Comparison of ENCODE assay signal across 11 mouse cellular contexts in genomic region chr3:79324697-79325526, GRCm38 (mm10). TPM values are rescaled to one million over a fixed set of nuclear protein-coding genes. Genes with fewer than 3 reads are reported as not detected.
A peak's percentile ranks its signal among the peaks of the same experiment; 100 is the strongest.
DNase-seq lines count a peak whose midpoint lies in the region; ATAC-seq and TF ChIP-seq lines count a peak whose summit lies in the region.
"Had no signal": no experiment of that assay in that cellular context is flagged by ENCODE, and none has a peak within 500 bp of the region (broad histone marks: within the 10 kb centered on the region; RNA-seq: fewer than 3 reads in every experiment).

No protein-coding gene starts in this region.

- no peaks in the 10 kb centered on the region for H3K27me3 ChIP-seq in forebrain, embryonic 13.5 days
- H3K27me3 ChIP-seq in forebrain, embryonic 11.5 days (ENCODE audit: control insufficient read depth, insufficient read depth, low read length), result no peaks in the 10 kb centered on the region
- H3K27me3 ChIP-seq in lung, postnatal 0 days (replicated peaks; ENCODE audit: insufficient read depth, low read length), result no peaks in the 10 kb centered on the region
- no peaks in the 10 kb centered on the region for H3K27me3 ChIP-seq in hindbrain, postnatal 0 days (ENCODE audit: insufficient read depth, low read length)
- H3K27me3 ChIP-seq in stomach, embryonic 15.5 days (replicated peaks), result no peaks in the 10 kb centered on the region
- H3K27me3 ChIP-seq in liver, embryonic 11.5 days (replicated peaks; ENCODE audit: control insufficient read depth, insufficient read depth, low read length), result no peaks in the 10 kb centered on the region

- H3K36me3 ChIP-seq in forebrain, embryonic 13.5 days (ENCODE audit: poor library complexity, severe bottlenecking), result no peaks in the 10 kb centered on the region
- H3K36me3 ChIP-seq in forebrain, embryonic 11.5 days (ENCODE audit: control insufficient read depth, insufficient read depth, low read length), result no peaks in the 10 kb centered on the region
- no peaks in the 10 kb centered on the region for H3K36me3 ChIP-seq in lung, postnatal 0 days (ENCODE audit: insufficient read depth, low read length)
- H3K36me3 ChIP-seq in hindbrain, postnatal 0 days (ENCODE audit: insufficient read depth, low read length), result no peaks in the 10 kb centered on the region
- H3K36me3 ChIP-seq in stomach, embryonic 15.5 days, result no peaks in the 10 kb centered on the region
- no peaks in the 10 kb centered on the region for H3K36me3 ChIP-seq in liver, embryonic 11.5 days (ENCODE audit: control insufficient read depth, insufficient read depth, low read length)
- H3K36me3 ChIP-seq: liver, embryonic 12.5 days had no signal

- ATAC-seq in forebrain, embryonic 13.5 days, result peak; percentile 54
- no peak for ATAC-seq in forebrain, embryonic 11.5 days (replicated peaks; ENCODE audit: low FRiP score)
- no peak for ATAC-seq in lung, postnatal 0 days
- ATAC-seq in hindbrain, postnatal 0 days, result no peak
- ATAC-seq in stomach, embryonic 15.5 days (ENCODE audit: insufficient read depth, low FRiP score, low read depth), result no peak
- no peak for ATAC-seq in liver, embryonic 11.5 days (replicated peaks; ENCODE audit: low FRiP score)
- ATAC-seq: liver, embryonic 12.5 days had no signal

- H3K4me2 ChIP-seq in forebrain, embryonic 13.5 days, result peak overlapping the region; percentile 42
- no peak overlapping the region for H3K4me2 ChIP-seq in forebrain, embryonic 11.5 days (ENCODE audit: low read depth, low read length, severe bottlenecking)
- H3K4me2 ChIP-seq in lung, postnatal 0 days (replicated peaks; ENCODE audit: low read depth, low read length), result peak overlapping the region; percentile 8
- H3K4me2 ChIP-seq in hindbrain, postnatal 0 days (ENCODE audit: low read depth, low read length), result 0 out of 2 replicates have a peak overlapping the region, but pooled peaks have one; percentile 10
- peak overlapping the region; percentile 39 for H3K4me2 ChIP-seq in stomach, embryonic 15.5 days
- H3K4me2 ChIP-seq in liver, embryonic 11.5 days, result no peak overlapping the region
- H3K4me2 ChIP-seq: liver, embryonic 12.5 days had no signal

- no peak overlapping the region for H3K9ac ChIP-seq in forebrain, embryonic 13.5 days
- no peak overlapping the region for H3K9ac ChIP-seq in forebrain, embryonic 11.5 days (ENCODE audit: low read length)
- H3K9ac ChIP-seq in lung, postnatal 0 days (replicated peaks; ENCODE audit: low read depth), result no peak overlapping the region
- H3K9ac ChIP-seq in hindbrain, postnatal 0 days (replicated peaks; ENCODE audit: low read length), result no peak overlapping the region
- no peak overlapping the region for H3K9ac ChIP-seq in stomach, embryonic 15.5 days
- no peak overlapping the region for H3K9ac ChIP-seq in liver, embryonic 11.5 days (ENCODE audit: low read depth, low read length)
- H3K9ac ChIP-seq: liver, embryonic 12.5 days had no signal

- H3K4me1 ChIP-seq in forebrain, embryonic 13.5 days, result peaks cover 24% of the 10 kb centered on the region
- peaks cover 3% of the 10 kb centered on the region; the same call in 1 of the 2 replicates for H3K4me1 ChIP-seq in forebrain, embryonic 11.5 days (replicated peaks; ENCODE audit: control insufficient read depth, insufficient read depth, low read length)
- 0 out of 2 replicates have a peak, but pooled peaks cover 4% of the 10 kb centered on the region for H3K4me1 ChIP-seq in lung, postnatal 0 days (ENCODE audit: insufficient read depth, low read depth, low read length)
- H3K4me1 ChIP-seq in hindbrain, postnatal 0 days (ENCODE audit: insufficient read depth, low read length), result peaks cover 4% of the 10 kb centered on the region; the same call in 1 of the 2 replicates
- peaks cover 8% of the 10 kb centered on the region; the same call in 1 of the 2 replicates for H3K4me1 ChIP-seq in stomach, embryonic 15.5 days
- H3K4me1 ChIP-seq in liver, embryonic 11.5 days (replicated peaks; ENCODE audit: control insufficient read depth, insufficient read depth, low read length), result no peaks in the 10 kb centered on the region
- H3K4me1 ChIP-seq: liver, embryonic 12.5 days had no signal

- no peak overlapping the region for H3K27ac ChIP-seq in forebrain, embryonic 13.5 days
- no peak overlapping the region for H3K27ac ChIP-seq in forebrain, embryonic 11.5 days (ENCODE audit: low read depth, low read length)
- no peak overlapping the region for H3K27ac ChIP-seq in lung, postnatal 0 days (ENCODE audit: low read length)
- no peak overlapping the region for H3K27ac ChIP-seq in hindbrain, postnatal 0 days
- H3K27ac ChIP-seq in stomach, embryonic 15.5 days, result peak overlapping the region; percentile 54
- H3K27ac ChIP-seq in liver, embryonic 11.5 days (ENCODE audit: low read depth, low read length), result no peak overlapping the region
- H3K27ac ChIP-seq: liver, embryonic 12.5 days had no signal

- no peak overlapping the region for H3K4me3 ChIP-seq in forebrain, embryonic 13.5 days
- no peak overlapping the region for H3K4me3 ChIP-seq in forebrain, embryonic 11.5 days (ENCODE audit: low read depth, low read length)
- H3K4me3 ChIP-seq in lung, postnatal 0 days (ENCODE audit: low read depth, low read length), result no peak overlapping the region
- H3K4me3 ChIP-seq in hindbrain, postnatal 0 days (ENCODE audit: low read length), result no peak overlapping the region
- H3K4me3 ChIP-seq in stomach, embryonic 15.5 days (replicated peaks), result 0 out of 2 replicates have a peak overlapping the region, but pooled peaks have one; percentile 5
- no peak overlapping the region for H3K4me3 ChIP-seq in liver, embryonic 11.5 days (ENCODE audit: low read depth, low read length)
- H3K4me3 ChIP-seq: liver, embryonic 12.5 days had no signal

- no peaks in the 10 kb centered on the region for H3K9me3 ChIP-seq in forebrain, embryonic 13.5 days (replicated peaks)
- no peaks in the 10 kb centered on the region for H3K9me3 ChIP-seq in forebrain, embryonic 11.5 days (ENCODE audit: control insufficient read depth, low read length)
- no peaks in the 10 kb centered on the region for H3K9me3 ChIP-seq in lung, postnatal 0 days (ENCODE audit: low read length)
- no peaks in the 10 kb centered on the region for H3K9me3 ChIP-seq in hindbrain, postnatal 0 days (ENCODE audit: low read length)
- H3K9me3 ChIP-seq in stomach, embryonic 15.5 days, result no peaks in the 10 kb centered on the region
- no peaks in the 10 kb centered on the region for H3K9me3 ChIP-seq in liver, embryonic 11.5 days (ENCODE audit: control insufficient read depth, low read length)
- H3K9me3 ChIP-seq: liver, embryonic 12.5 days had no signal

- no peak for TF ChIP-seq CTCF in lung, postnatal 0 days (IDR thresholded peaks at IDR 0.05)
- TF ChIP-seq CTCF in hindbrain, postnatal 0 days (IDR thresholded peaks at IDR 0.05; ENCODE audit: low read depth), result no peak

- TF ChIP-seq EP300 in lung, postnatal 0 days (IDR thresholded peaks at IDR 0.05), result no peak

- intact Hi-C loops in left cerebral cortex, postnatal 14 days (cut with DNase I), result no loop called here

- DNase-seq in forebrain, embryonic 11.5 days (ENCODE audit: low spot score), result no peak
- DNase-seq in lung, postnatal 0 days (ENCODE audit: low spot score), result peak; percentile 55
- no peak for DNase-seq in lung, postnatal 14 days
- DNase-seq in hindbrain, postnatal 0 days (ENCODE audit: low spot score), result peak; percentile 27
- no peak for DNase-seq in left cerebral cortex, postnatal 14 days (ENCODE audit: low spot score in 2 of 2)
- no peak for DNase-seq in liver, embryonic 11.5 days (ENCODE audit: low spot score)
- DNase-seq: kidney, adult 18-20 months; spleen, adult 18-20 months had no signal

- 28% methylated on average over 10 of the region's 10 CpGs for WGBS in forebrain, embryonic 13.5 days
- WGBS in forebrain, embryonic 11.5 days, result 39% methylated on average over 10 of the region's 10 CpGs
- WGBS in lung, postnatal 0 days, result 26% methylated on average over 10 of the region's 10 CpGs
- WGBS in hindbrain, postnatal 0 days, result 36% methylated on average over 10 of the region's 10 CpGs
- WGBS in stomach, embryonic 15.5 days, result 20% methylated on average over 10 of the region's 10 CpGs
- 48% methylated on average over 10 of the region's 10 CpGs for WGBS in liver, embryonic 11.5 days

RNA-seq across cellular contexts. Expression of gene Gm17359, which starts 11.5 kb away (rescaled TPM):
- polyA plus RNA-seq in forebrain, embryonic 13.5 days (2015; fragmentation: Nextera tagmentation; extraction: Ambion mirVana), result not detected in 2 replicates
- not detected in 2 replicates for polyA plus RNA-seq in forebrain, embryonic 11.5 days (2014; fragmentation: Nextera tagmentation; extraction: Ambion mirVana)
- polyA plus RNA-seq in lung, postnatal 0 days (2015; fragmentation: Nextera tagmentation; extraction: Ambion mirVana), result not detected in 2 replicates
- not detected in 2 replicates for total RNA-seq in hindbrain, postnatal 0 days (2014; rRNA removed)
- 0.13 TPM in 1 of 2 replicates, not detected in the other for polyA plus RNA-seq in hindbrain, postnatal 0 days (2015; fragmentation: Nextera tagmentation; extraction: Ambion mirVana)
- not detected in 2 replicates for polyA plus RNA-seq in stomach, embryonic 15.5 days (2015; fragmentation: Nextera tagmentation; extraction: Ambion mirVana)
- not detected for total RNA-seq in left cerebral cortex, postnatal 14 days (2021)
- not detected in 2 replicates for polyA plus RNA-seq in liver, embryonic 11.5 days (2014; fragmentation: Nextera tagmentation; extraction: Ambion mirVana)
- polyA plus RNA-seq: liver, embryonic 12.5 days had no signal

RNA-seq across cellular contexts. Expression of gene Rapgef2, which starts 38.6 kb away (rescaled TPM):
- 7.5 and 7.7 TPM in 2 replicates for polyA plus RNA-seq in forebrain, embryonic 13.5 days (2015; fragmentation: Nextera tagmentation; extraction: Ambion mirVana)
- polyA plus RNA-seq in forebrain, embryonic 11.5 days (2014; fragmentation: Nextera tagmentation; extraction: Ambion mirVana), result 8.5 and 9.3 TPM in 2 replicates
- polyA plus RNA-seq in lung, postnatal 0 days (2015; fragmentation: Nextera tagmentation; extraction: Ambion mirVana), result 5.8 and 6.5 TPM in 2 replicates
- total RNA-seq in hindbrain, postnatal 0 days (2014; rRNA removed), result 49.6 and 49.8 TPM in 2 replicates
- 8.2 and 8.8 TPM in 2 replicates for polyA plus RNA-seq in hindbrain, postnatal 0 days (2015; fragmentation: Nextera tagmentation; extraction: Ambion mirVana)
- polyA plus RNA-seq in stomach, embryonic 15.5 days (2015; fragmentation: Nextera tagmentation; extraction: Ambion mirVana), result 5.4 and 5.6 TPM in 2 replicates
- 100 to 1,000 TPM; 102 to 103 TPM for total RNA-seq in left cerebral cortex, postnatal 14 days (2021)
- 2.7 and 3.1 TPM in 2 replicates for polyA plus RNA-seq in liver, embryonic 11.5 days (2014; fragmentation: Nextera tagmentation; extraction: Ambion mirVana)

Comparison
In these comparisons a context has a peak if more than half of its experiments do, and no peak if none do; other contexts are left out.
1. H3K4me2 ChIP-seq: peak in forebrain, embryonic 13.5 days (single experiment), lung, postnatal 0 days (single experiment), hindbrain, postnatal 0 days (single experiment) and stomach, embryonic 15.5 days (single experiment); none in forebrain, embryonic 11.5 days (single experiment) and liver, embryonic 11.5 days (single experiment).
2. DNase-seq: peak in lung, postnatal 0 days (single experiment) and hindbrain, postnatal 0 days (single experiment); none in forebrain, embryonic 11.5 days (single experiment), lung, postnatal 14 days (single experiment), left cerebral cortex, postnatal 14 days (0 of 2) and liver, embryonic 11.5 days (single experiment).